Mouse (Mus musculus): ENCODE results near the gene Galnt7. TPM values are rescaled to one million over a fixed set of nuclear protein-coding genes. Genes with fewer than 3 reads are reported as not detected.

Gene Galnt7
- polyA plus RNA-seq, 2 experiments, result 7.8 to 11.2 TPM

DNA sequence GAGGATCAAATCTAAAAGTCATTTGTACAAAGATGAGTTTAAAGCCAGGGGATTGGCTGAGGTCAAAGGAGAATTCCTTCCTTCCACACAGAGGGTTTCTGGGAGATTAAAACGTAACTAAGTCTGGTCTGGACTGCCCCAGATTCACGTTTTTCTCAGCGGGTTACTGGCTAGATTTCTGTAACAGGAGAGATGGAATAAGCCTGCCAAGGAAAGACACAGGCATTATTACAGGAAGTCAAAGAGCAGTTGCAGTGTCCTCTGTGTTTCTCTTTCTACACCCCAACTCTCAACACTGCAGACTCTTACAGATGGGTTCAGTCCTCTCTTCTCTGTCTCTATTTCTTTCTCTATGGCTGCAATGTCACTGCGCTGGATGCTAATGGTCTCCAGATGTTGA lies 118.3 kb downstream of the Galnt7 start:
- Histone ChIP-seq H3K9ac (ENCODE audit: low read depth, low read length, severe bottlenecking) (no peak overlapping the region), H3K27me3 (ENCODE audit: control insufficient read depth, insufficient read depth, low read length) (no peaks in the 10 kb centered on the region), H3K4me2 (replicated peaks; ENCODE audit: low read depth, low read length, severe bottlenecking) (no peak overlapping the region), H3K4me3 (replicated peaks; ENCODE audit: low read length) (no peak overlapping the region), H3K27ac (replicated peaks; ENCODE audit: low read depth, low read length) (no peak overlapping the region), H3K4me1 (ENCODE audit: control insufficient read depth, insufficient read depth, low read length) (0 out of 2 replicates have a peak, but pooled peaks cover 4% of the 10 kb centered on the region), H3K36me3 (ENCODE audit: control insufficient read depth, insufficient read depth, low read length) (peaks cover 20% of the 10 kb centered on the region), H3K9me3 (ENCODE audit: control insufficient read depth, low read length) (no peaks in the 10 kb centered on the region)
- WGBS, result 59% methylated on average over 4 of the region's 4 CpGs
- no peak for TF ChIP-seq POLR2A (IDR thresholded peaks at IDR 0.05; ENCODE audit: borderline replicate concordance, extremely low read depth, insufficient read depth, insufficient read length)
- peak; percentile 12 for DNase-seq (ENCODE audit: low spot score)
- peak; percentile 50 for ATAC-seq (ENCODE audit: low FRiP score, low read depth)

DNA sequence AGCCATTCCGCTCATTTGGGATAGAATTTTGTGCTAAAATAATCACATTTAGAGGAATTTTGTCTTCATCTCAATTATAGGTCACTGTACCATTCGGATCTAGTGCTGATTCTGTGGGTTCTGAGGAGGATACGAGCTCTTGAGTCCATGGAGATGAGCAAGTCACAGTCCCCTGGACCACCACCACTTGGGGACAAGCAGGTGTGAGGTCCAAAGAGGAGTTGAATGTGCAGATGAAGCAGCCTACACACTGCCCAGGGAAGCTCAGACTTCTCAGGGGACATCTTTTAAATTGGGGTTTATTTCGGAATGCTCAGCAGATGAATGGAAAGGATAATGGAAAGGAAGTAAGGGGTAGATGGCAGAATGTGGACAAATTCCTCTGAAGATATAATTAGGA lies 119.7 kb downstream of the Galnt7 start:
- peaks cover 20% of the 10 kb centered on the region for H3K36me3 ChIP-seq (ENCODE audit: control insufficient read depth, insufficient read depth, low read length)
- ATAC-seq (ENCODE audit: low FRiP score, low read depth), result no peak
- TF ChIP-seq POLR2A (IDR thresholded peaks at IDR 0.05; ENCODE audit: borderline replicate concordance, extremely low read depth, insufficient read depth, insufficient read length), result no peak
- no peak for DNase-seq (ENCODE audit: low spot score)
- 0 out of 2 replicates have a peak, but pooled peaks cover 4% of the 10 kb centered on the region for H3K4me1 ChIP-seq (ENCODE audit: control insufficient read depth, insufficient read depth, low read length)
- H3K9ac ChIP-seq (ENCODE audit: low read depth, low read length, severe bottlenecking), result no peak overlapping the region
- H3K4me3 ChIP-seq (replicated peaks; ENCODE audit: low read length), result no peak overlapping the region
- H3K4me2 ChIP-seq (replicated peaks; ENCODE audit: low read depth, low read length, severe bottlenecking), result no peak overlapping the region
- 90% methylated on average over 4 of the region's 4 CpGs for WGBS
- H3K27me3 ChIP-seq (ENCODE audit: control insufficient read depth, insufficient read depth, low read length), result no peaks in the 10 kb centered on the region
- H3K9me3 ChIP-seq (ENCODE audit: control insufficient read depth, low read length), result no peaks in the 10 kb centered on the region
- no peak overlapping the region for H3K27ac ChIP-seq (replicated peaks; ENCODE audit: low read depth, low read length)

DNA sequence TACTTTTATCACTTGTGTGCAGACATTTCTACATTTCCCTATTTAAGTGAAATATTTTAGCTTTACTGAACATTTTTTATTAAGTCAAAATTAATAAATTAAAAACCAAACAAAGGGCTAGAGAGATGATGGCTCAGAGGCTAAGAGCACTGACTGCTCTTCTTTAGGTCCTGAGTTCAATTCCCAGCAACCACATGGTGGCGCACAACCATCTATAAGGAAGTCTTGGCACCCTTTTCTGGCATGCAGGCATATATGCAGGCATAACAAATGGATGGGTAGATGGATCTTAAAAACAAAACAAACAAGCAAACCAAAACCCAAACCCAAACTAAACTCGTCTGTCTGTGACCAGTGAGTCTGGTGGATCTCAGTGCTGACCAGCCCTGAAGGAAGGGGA lies 120.6 kb downstream of the Galnt7 start:
- DNase-seq (ENCODE audit: low spot score), result no peak
- peaks cover 20% of the 10 kb centered on the region for H3K36me3 ChIP-seq (ENCODE audit: control insufficient read depth, insufficient read depth, low read length)
- ATAC-seq (ENCODE audit: low FRiP score, low read depth), result no peak

DNA sequence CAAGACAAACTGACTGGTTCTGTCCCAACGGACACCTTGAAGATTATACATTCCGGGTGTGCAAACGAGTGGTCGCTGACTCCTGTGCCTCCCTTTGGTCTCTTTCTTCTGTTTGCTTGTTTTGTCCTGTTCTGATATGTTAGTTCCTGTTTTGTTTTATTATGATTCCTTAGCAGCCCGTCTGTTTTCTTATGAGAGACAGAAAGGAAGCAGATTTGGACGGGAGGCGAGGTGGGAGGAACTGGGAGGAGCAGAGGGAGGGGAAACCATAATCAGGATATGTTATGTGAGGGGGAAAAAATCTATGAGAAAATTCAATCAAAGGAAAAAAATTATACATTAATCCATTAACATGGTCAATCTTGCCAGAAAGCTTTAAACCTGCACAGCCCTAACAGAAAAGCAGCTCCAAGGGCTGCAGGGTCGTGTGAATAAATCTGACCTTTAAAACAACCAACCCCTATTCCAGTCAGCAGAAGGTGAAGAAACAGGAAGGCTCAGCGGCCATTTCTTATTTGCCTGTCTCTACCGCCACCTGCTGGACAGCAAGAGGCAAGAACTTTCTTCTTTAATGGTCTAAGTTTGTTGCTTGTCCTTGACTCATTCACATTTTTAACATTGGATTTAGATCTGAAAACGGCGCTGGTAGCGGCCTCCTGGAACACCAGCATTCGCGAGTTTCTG lies 122.0 kb downstream of the Galnt7 start:
- 33% methylated on average over 15 of the region's 15 CpGs for WGBS
- DNase-seq (ENCODE audit: low spot score) (peak; percentile 61), ATAC-seq (ENCODE audit: low FRiP score, low read depth) (peak; percentile 47; the same call in 1 of the 2 replicates)
- no peak overlapping the region for H3K9ac ChIP-seq (ENCODE audit: low read depth, low read length, severe bottlenecking)
- no peaks in the 10 kb centered on the region for H3K9me3 ChIP-seq (ENCODE audit: control insufficient read depth, low read length)
- no peak overlapping the region for H3K27ac ChIP-seq (replicated peaks; ENCODE audit: low read depth, low read length)
- H3K36me3 ChIP-seq (ENCODE audit: control insufficient read depth, insufficient read depth, low read length), result peaks cover 13% of the 10 kb centered on the region
- 0 out of 2 replicates have a peak, but pooled peaks cover 4% of the 10 kb centered on the region for H3K4me1 ChIP-seq (ENCODE audit: control insufficient read depth, insufficient read depth, low read length)
- no peak overlapping the region for H3K4me3 ChIP-seq (replicated peaks; ENCODE audit: low read length)
- no peaks in the 10 kb centered on the region for H3K27me3 ChIP-seq (ENCODE audit: control insufficient read depth, insufficient read depth, low read length)
- no peak for TF ChIP-seq POLR2A (IDR thresholded peaks at IDR 0.05; ENCODE audit: borderline replicate concordance, extremely low read depth, insufficient read depth, insufficient read length)
- no peak overlapping the region for H3K4me2 ChIP-seq (replicated peaks; ENCODE audit: low read depth, low read length, severe bottlenecking)

More for the DNA sequence above, 120.6 kb downstream of the Galnt7 start:
- no peaks in the 10 kb centered on the region for H3K27me3 ChIP-seq (ENCODE audit: control insufficient read depth, insufficient read depth, low read length)
- H3K4me1 ChIP-seq (ENCODE audit: control insufficient read depth, insufficient read depth, low read length), result 0 out of 2 replicates have a peak, but pooled peaks cover 4% of the 10 kb centered on the region
- no peaks in the 10 kb centered on the region for H3K9me3 ChIP-seq (ENCODE audit: control insufficient read depth, low read length)
- H3K4me2 ChIP-seq (replicated peaks; ENCODE audit: low read depth, low read length, severe bottlenecking), result no peak overlapping the region
- TF ChIP-seq POLR2A (IDR thresholded peaks at IDR 0.05; ENCODE audit: borderline replicate concordance, extremely low read depth, insufficient read depth, insufficient read length), result no peak
- H3K27ac ChIP-seq (replicated peaks; ENCODE audit: low read depth, low read length), result no peak overlapping the region
- WGBS, result 61% methylated on average over 2 of the region's 2 CpGs
- H3K9ac ChIP-seq (ENCODE audit: low read depth, low read length, severe bottlenecking), result no peak overlapping the region
- H3K4me3 ChIP-seq (replicated peaks; ENCODE audit: low read length), result no peak overlapping the region

DNA sequence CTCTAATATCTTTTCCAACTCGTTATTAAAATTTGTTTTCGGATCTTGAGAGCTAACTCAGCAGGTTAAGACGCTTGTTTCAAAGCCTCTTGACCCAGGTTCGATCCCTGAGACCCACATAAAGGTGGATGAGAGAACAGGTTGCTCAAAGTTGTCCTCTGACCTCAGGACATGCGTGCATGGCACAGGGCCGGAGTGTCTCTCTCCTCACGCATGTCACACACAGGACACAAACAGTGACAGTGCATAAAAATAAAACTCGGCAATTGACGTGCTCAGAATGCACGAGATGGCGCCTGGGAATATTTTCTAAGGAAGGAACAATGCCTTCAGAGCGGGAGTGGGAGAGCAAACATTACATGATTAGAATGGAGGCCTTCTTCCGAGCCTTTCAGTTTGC lies 122.6 kb downstream of the Galnt7 start:
- Histone ChIP-seq H3K4me1 (ENCODE audit: control insufficient read depth, insufficient read depth, low read length) (0 out of 2 replicates have a peak, but pooled peaks cover 4% of the 10 kb centered on the region), H3K27ac (replicated peaks; ENCODE audit: low read depth, low read length) (no peak overlapping the region), H3K4me3 (replicated peaks; ENCODE audit: low read length) (no peak overlapping the region), H3K9ac (ENCODE audit: low read depth, low read length, severe bottlenecking) (no peak overlapping the region), H3K27me3 (ENCODE audit: control insufficient read depth, insufficient read depth, low read length) (no peaks in the 10 kb centered on the region), H3K4me2 (replicated peaks; ENCODE audit: low read depth, low read length, severe bottlenecking) (no peak overlapping the region), H3K9me3 (ENCODE audit: control insufficient read depth, low read length) (no peaks in the 10 kb centered on the region), H3K36me3 (ENCODE audit: control insufficient read depth, insufficient read depth, low read length) (peaks cover 8% of the 10 kb centered on the region; the same call in 1 of the 2 replicates)
- WGBS, result 91% methylated on average over 13 of the region's 13 CpGs
- ATAC-seq (ENCODE audit: low FRiP score, low read depth) (no peak), DNase-seq (ENCODE audit: low spot score) (no peak)
- TF ChIP-seq POLR2A (IDR thresholded peaks at IDR 0.05; ENCODE audit: borderline replicate concordance, extremely low read depth, insufficient read depth, insufficient read length), result no peak

Measured in limb, embryonic 14.5 days (tissue).